Mouse (Mus musculus) limb, embryonic 10.5 days (tissue): Measurements from ENCODE around the gene Olfr639. TPM values are rescaled to one million over a fixed set of nuclear protein-coding genes. Genes with fewer than 3 reads are reported as not detected.

Source experiments
- DNase-seq: peaks from one replicate; pipeline ENCODE4 v3.0.0-alpha.2; 2017; ENCODE audit warnings: low spot score
- H3K27ac ChIP-seq: fragments of 300-500 bp; sonication (generic); 2 replicates; pipeline ENCODE4 v1.5.1; 2016; ENCODE audit warnings: mild to moderate bottlenecking
- H3K27me3 ChIP-seq: fragments of 300-500 bp; sonication (generic); 2 replicates; pipeline ENCODE4 v1.6.1; 2016; ENCODE audit warnings: low read depth, mild to moderate bottlenecking; ENCODE audit not compliant: poor library complexity, severe bottlenecking
- H3K36me3 ChIP-seq: fragments of 300-500 bp; sonication (generic); 2 replicates; pipeline ENCODE4 v1.6.1; 2016; ENCODE audit warnings: mild to moderate bottlenecking, moderate library complexity
- H3K4me1 ChIP-seq: fragments of 300-500 bp; sonication (generic); 2 replicates; pipeline ENCODE4 v1.6.1; 2016
- H3K4me3 ChIP-seq: fragments of 300-500 bp; sonication (generic); 2 replicates; pipeline ENCODE4 v1.5.1; 2016; ENCODE audit warnings: mild to moderate bottlenecking, moderate library complexity
- H3K9me3 ChIP-seq: fragments of 300-500 bp; sonication (generic); replicated peaks from 2 replicates; pipeline ENCODE4 v1.6.1; 2016; ENCODE audit warnings: mild to moderate bottlenecking
- WGBS: fragments of 180-500 bp; shearing (Covaris S2); methylation state at CpG from one replicate; pipeline ENCODE4 v1.1.7; 2016; 5-methylcytosine and 5-hydroxymethylcytosine counted together
- polyA plus RNA-seq: library from polyadenylated mRNA; unstranded; fragments of >200 nt; fragmentation: Nextera tagmentation; extraction: Ambion mirVana; gene quantifications from 2 replicates; pipeline ENCODE4 v1.2.1, GENCODE M21; 2016

The Olfr639 gene
- polyA plus RNA-seq: 0.03 TPM in 1 of 2 replicates, not detected in the other

DNA sequence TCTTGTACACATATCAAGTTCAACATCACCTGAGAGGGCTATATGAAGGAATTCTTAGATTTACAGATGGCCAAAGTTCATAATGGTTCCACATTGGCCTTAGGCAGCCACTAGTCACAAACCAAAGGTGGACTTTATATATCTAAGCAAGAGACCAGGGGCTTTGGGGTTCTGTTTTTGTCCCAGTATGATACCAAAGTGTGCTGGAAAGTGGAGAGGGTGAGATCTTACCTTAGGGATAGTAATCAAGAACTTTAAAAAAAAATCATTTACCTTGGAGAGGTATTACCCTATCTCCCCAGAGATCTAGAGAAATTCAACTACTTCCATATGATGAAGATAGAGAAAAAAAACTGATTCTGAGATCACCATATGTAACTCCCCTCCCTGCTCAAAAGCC lies at the start of gene Olfr639:
TSS of gene Olfr639 (minus strand) at position 101 of the 400 bp plus-strand sequence.
- H3K27me3 ChIP-seq: no peaks in the 10 kb centered on the region
- H3K4me3 ChIP-seq: no peak within 1 kb of the TSS
- H3K4me1 ChIP-seq: no peaks in the 10 kb centered on the region
- no peaks in the 10 kb centered on the region for H3K36me3 ChIP-seq
- no peaks in the 10 kb centered on the region for H3K9me3 ChIP-seq
- no peak within 1 kb of the TSS for H3K27ac ChIP-seq
- DNase-seq: no peak

DNA sequence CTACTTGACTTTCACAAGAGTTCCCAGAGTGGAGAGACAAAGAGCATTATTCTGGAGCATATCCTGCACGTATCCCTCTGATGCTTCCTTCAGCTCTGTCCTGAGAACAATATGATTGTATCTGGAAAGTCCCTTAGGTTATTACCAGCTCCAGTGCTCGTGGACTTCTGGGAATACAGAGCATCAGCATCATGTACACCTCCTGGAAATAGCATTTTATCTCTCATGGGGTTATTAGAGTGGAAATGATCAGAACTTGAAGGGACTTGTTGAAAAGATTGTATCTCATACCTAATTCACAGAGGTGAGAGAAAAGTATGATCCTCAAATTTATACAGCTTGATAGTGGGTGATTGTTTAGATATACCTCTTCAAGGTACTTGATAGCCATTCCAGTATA lies 44.2 kb upstream of the Olfr639 start, which contains the start of gene 4930516K23Rik:
TSS of gene 4930516K23Rik (minus strand) at position 101 of the 400 bp plus-strand sequence.
- 68% methylated on average over 2 of the region's 2 CpGs for WGBS
- DNase-seq: no peak
- Histone ChIP-seq H3K27ac (no peak within 1 kb of the TSS), H3K27me3 (no peaks in the 10 kb centered on the region), H3K4me1 (no peaks in the 10 kb centered on the region), H3K9me3 (no peaks in the 10 kb centered on the region), H3K36me3 (no peaks in the 10 kb centered on the region), H3K4me3 (no peak within 1 kb of the TSS)

DNA sequence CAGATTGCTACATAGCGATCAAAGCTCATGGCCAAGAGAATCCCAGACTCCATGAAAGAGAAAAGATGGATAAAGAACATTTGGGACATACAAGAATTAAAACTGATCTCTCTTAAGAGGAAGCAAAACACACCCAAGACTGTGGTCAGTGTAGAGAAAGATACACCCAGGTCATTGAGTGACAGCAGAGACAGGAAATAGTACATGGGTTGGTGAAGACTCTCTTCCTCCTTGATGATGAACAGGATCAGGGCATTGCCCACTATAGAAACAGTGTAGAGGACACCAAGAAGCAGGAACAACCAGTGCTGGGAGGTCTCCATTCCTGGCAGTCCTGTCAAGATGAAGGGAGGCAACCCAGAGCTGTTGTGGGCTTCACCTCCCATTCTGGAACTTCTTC lies 42.1 kb upstream of the Olfr639 start:
- H3K27me3 ChIP-seq: no peaks in the 10 kb centered on the region
- DNase-seq: no peak
- 76% methylated on average over 1 of the region's 1 CpGs for WGBS
- H3K36me3 ChIP-seq: no peaks in the 10 kb centered on the region
- no peak overlapping the region for H3K27ac ChIP-seq
- no peak overlapping the region for H3K4me3 ChIP-seq
- H3K4me1 ChIP-seq: no peaks in the 10 kb centered on the region
- no peaks in the 10 kb centered on the region for H3K9me3 ChIP-seq

DNA sequence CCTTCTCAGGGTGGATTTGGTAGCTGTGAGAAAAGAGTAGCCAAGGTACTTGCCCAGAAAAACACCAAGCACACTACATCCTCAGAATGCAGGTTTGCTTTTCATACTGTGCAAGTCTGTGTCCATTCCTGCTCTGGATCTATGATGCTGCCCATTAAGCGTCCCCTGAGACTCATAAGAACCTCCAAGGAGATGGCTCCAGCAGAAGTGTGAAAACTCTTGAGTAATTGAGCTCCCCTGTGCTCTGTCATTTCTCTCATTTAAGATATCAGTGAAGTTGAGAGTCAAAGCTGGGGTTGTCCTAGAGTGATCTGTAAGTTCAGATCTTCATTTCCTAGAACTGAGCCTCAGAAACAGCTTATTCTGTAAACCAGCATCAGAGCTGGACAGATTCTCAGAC lies 35.5 kb upstream of the Olfr639 start, which contains the start of gene Olfr642:
TSS of gene Olfr642 (minus strand) at position 101 of the 400 bp plus-strand sequence.
- no peaks in the 10 kb centered on the region for H3K36me3 ChIP-seq
- no peak for DNase-seq
- H3K9me3 ChIP-seq: no peaks in the 10 kb centered on the region
- H3K4me3 ChIP-seq: no peak within 1 kb of the TSS
- H3K4me1 ChIP-seq: no peaks in the 10 kb centered on the region
- no peaks in the 10 kb centered on the region for H3K27me3 ChIP-seq
- no peak within 1 kb of the TSS for H3K27ac ChIP-seq
- 78% methylated on average over 1 of the region's 1 CpGs for WGBS

DNA sequence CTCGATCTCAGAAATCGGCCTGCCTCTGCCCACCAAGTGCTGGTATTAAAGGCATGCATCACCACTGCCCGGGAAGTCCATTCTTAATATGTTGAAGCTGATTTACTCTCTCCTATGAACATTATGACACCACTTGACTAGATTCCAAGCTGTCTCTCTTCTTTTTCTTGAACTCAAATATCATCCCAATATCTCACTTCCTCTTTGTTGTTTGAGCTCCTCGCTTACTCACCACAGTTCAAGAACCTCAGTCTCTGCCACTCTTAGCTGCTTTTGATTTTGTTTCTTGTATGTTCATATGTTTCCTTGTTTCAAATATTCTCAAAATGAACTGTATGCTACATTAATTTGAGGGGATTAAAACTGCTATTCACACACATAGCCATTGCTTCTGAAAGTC lies 33.6 kb upstream of the Olfr639 start:
- Histone ChIP-seq H3K27me3 (no peaks in the 10 kb centered on the region), H3K9me3 (no peaks in the 10 kb centered on the region), H3K4me1 (no peaks in the 10 kb centered on the region), H3K36me3 (no peaks in the 10 kb centered on the region), H3K27ac (no peak overlapping the region), H3K4me3 (no peak overlapping the region)
- no peak for DNase-seq
- 88% methylated on average over 4 of the region's 4 CpGs for WGBS

DNA sequence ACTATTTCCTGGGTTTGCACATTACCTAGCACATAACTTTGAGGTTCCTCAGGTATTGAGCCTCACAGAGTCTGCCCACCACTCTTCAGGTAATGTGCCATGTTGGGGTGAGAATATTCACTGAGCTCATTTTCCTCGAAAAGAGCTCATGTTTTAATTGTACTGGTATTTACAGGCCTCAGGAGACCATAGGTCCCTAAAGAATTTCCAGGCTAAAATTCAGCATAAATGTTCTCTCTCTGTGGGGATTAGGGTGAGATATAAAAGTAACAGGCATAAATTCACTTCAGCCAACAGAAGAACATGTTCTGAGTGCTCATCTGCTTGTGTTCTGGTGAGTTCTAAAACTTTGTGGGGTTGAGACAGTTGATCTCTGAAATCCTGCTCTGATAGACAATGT lies 18.0 kb upstream of the Olfr639 start, which contains the start of gene Olfr641:
TSS of gene Olfr641 (plus strand) at position 301 of the 400 bp plus-strand sequence.
- H3K27me3 ChIP-seq: no peaks in the 10 kb centered on the region
- no peaks in the 10 kb centered on the region for H3K4me1 ChIP-seq
- H3K4me3 ChIP-seq: no peak within 1 kb of the TSS
- H3K9me3 ChIP-seq: no peaks in the 10 kb centered on the region
- H3K27ac ChIP-seq: no peak within 1 kb of the TSS
- WGBS: 69% methylated on average over 1 of the region's 1 CpGs
- no peaks in the 10 kb centered on the region for H3K36me3 ChIP-seq
- DNase-seq: no peak

DNA sequence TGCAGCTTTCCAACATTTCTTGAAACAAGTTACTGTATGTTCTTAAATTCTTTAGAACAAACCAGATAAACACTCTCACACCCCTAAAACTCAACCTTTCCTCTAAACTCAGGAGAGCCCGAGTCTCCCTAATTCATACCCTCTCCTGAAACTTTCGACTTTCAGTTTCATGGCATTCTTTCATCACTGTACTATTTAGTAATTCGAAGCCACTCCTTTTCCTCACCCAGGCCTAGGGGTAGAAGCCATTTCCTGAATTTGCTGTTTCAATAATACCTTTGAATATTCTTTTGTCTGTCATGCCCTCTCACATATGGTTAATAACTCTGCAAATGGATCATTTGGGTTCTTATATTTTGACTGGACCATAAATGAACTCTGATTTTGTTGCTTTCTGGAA lies 9.9 kb upstream of the Olfr639 start:
- no peaks in the 10 kb centered on the region for H3K27me3 ChIP-seq
- H3K9me3 ChIP-seq: no peaks in the 10 kb centered on the region
- H3K27ac ChIP-seq: no peak overlapping the region
- H3K4me1 ChIP-seq: no peaks in the 10 kb centered on the region
- DNase-seq: no peak
- 87% methylated on average over 3 of the region's 3 CpGs for WGBS
- no peak overlapping the region for H3K4me3 ChIP-seq
- no peaks in the 10 kb centered on the region for H3K36me3 ChIP-seq

DNA sequence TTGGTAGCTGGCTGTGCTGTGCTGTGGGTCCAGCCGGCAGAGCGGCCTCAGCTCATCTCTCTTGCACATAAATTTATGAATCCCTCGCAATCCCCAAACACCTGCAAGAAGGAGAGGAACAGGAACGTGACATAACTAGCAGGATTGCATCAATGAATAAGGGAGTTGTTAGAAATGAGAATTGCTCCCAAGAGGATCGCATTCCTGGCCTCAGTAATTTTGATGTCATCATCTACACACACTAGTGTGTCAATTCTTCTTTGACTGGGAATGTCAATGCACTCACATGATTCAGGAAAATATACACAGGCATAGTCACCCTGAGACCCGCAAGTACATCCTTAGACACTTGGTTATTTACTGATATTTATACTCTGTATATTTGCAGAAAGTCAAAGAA lies 8.4 kb upstream of the Olfr639 start, which contains the start of gene Olfr640:
TSS of gene Olfr640 (minus strand) at position 101 of the 400 bp plus-strand sequence.
- Histone ChIP-seq H3K9me3 (no peaks in the 10 kb centered on the region), H3K27ac (no peak within 1 kb of the TSS), H3K4me3 (no peak within 1 kb of the TSS), H3K27me3 (no peaks in the 10 kb centered on the region), H3K4me1 (no peaks in the 10 kb centered on the region), H3K36me3 (no peaks in the 10 kb centered on the region)
- WGBS: 89% methylated on average over 6 of the region's 6 CpGs
- no peak for DNase-seq

DNA sequence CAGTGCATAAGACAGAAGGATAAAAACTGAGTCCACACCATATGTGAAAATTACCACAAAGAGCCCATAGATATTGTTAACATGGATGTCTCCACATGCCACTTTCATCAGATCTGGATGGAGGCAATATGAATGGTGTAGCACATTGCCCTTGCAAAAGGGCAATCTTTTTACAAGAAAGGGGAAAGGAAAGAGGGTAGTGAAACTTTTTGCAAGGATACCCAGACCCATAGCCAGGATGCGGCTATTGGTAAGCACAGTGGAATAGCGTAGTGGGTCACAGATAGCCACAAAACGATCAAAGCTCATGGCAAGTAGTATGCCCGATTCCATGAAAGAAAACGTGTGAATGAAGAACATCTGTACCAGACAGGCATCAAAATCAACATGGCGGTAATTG lies 4.5 kb upstream of the Olfr639 start:
- Histone ChIP-seq H3K27me3 (no peaks in the 10 kb centered on the region), H3K36me3 (no peaks in the 10 kb centered on the region), H3K9me3 (no peaks in the 10 kb centered on the region), H3K4me1 (no peaks in the 10 kb centered on the region), H3K4me3 (no peak overlapping the region), H3K27ac (no peak overlapping the region)
- WGBS: 91% methylated on average over 6 of the region's 6 CpGs
- DNase-seq: no peak

DNA sequence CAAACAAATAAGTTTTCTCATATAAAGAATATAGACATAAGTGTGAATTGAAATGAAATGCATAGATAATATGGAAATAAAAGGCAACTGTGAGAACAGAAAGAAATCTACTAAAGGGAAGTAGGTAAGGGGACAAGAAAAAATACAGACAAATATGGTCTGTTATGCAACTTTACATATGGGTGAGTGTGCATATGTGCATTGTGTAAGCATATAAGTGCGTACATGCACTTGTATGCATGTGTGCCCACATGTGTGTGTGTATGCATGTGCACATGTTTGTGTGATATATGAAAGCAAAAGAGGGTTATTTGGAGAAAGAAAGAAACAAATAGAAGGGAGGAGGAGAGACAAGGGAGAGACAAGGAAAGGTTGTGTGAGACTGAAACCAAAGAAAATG lies 1.9 kb upstream of the Olfr639 start:
- no peaks in the 10 kb centered on the region for H3K4me1 ChIP-seq
- H3K9me3 ChIP-seq: no peaks in the 10 kb centered on the region
- no peaks in the 10 kb centered on the region for H3K36me3 ChIP-seq
- no peaks in the 10 kb centered on the region for H3K27me3 ChIP-seq
- no peak overlapping the region for H3K27ac ChIP-seq
- 90% methylated on average over 1 of the region's 1 CpGs for WGBS
- no peak overlapping the region for H3K4me3 ChIP-seq
- no peak for DNase-seq

DNA sequence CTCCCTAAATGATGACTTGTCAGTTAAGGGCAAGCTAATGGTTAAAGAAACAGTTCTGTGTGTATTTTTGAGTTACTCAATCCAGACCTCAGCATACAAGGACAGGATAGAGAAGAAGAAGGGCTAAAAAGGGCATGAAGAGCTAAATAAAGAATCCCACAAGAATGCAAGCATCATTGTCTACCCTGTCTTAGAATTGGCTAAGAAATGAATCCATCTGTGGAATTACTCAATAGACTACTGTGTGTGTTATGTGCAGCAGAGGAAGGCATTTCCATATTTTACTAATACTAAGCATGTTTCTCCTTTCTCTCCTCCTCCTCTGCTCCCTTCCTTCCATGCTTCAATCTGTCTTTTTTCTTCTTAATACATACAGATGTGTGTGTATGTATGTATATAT lies 18.0 kb downstream of the Olfr639 start:
- Histone ChIP-seq H3K36me3 (no peaks in the 10 kb centered on the region), H3K4me1 (no peaks in the 10 kb centered on the region), H3K27ac (no peak overlapping the region), H3K4me3 (no peak overlapping the region), H3K27me3 (no peaks in the 10 kb centered on the region), H3K9me3 (no peaks in the 10 kb centered on the region)
- DNase-seq: no peak

DNA sequence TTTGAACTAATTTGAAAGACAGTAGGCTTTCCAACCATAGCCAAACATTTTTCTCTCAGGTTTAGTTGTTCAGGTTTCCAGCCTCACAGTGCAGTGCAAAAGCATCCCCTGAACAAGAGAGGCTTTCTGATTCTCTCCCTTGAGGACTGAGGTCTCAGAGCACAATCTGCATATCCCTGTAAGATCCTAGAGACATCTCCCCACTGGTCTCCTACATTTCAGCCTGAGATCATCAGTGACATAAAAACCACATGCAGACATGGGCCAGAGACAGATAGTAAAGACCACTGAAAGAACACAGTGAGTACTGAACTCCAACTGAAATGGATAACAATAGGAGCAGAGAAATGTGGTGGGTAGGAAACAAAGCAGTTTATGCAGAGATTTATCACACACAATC lies 18.7 kb downstream of the Olfr639 start, which contains the start of gene Olfr638:
TSS of gene Olfr638 (plus strand) at position 301 of the 400 bp plus-strand sequence.
- H3K4me3 ChIP-seq: no peak within 1 kb of the TSS
- H3K36me3 ChIP-seq: no peaks in the 10 kb centered on the region
- H3K27ac ChIP-seq: no peak within 1 kb of the TSS
- H3K27me3 ChIP-seq: no peaks in the 10 kb centered on the region
- no peak for DNase-seq
- no peaks in the 10 kb centered on the region for H3K9me3 ChIP-seq
- H3K4me1 ChIP-seq: no peaks in the 10 kb centered on the region

DNA sequence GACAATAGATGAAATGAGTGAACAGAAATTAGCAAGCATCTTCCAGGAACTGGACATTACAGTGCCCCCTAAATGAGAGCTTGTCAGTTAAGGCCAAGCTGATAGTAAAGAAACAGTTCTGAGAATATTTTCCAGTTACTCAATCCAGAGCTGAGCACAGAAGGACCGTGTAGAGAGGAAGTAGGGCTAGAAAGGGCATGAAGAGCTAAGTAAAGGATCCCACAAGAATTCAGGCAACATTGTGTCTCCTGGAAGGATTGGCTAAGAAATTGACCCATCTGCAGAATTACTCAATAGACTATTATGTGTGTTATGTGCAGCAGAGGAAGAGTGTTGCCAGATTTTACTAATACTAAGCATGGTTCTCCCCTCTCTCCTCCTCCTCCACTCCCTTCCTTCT lies 45.3 kb downstream of the Olfr639 start:
- WGBS: 67% methylated on average over 1 of the region's 1 CpGs
- no peak overlapping the region for H3K4me3 ChIP-seq
- H3K9me3 ChIP-seq: no peaks in the 10 kb centered on the region
- no peaks in the 10 kb centered on the region for H3K4me1 ChIP-seq
- DNase-seq: no peak
- H3K27me3 ChIP-seq: no peaks in the 10 kb centered on the region
- no peak overlapping the region for H3K27ac ChIP-seq
- H3K36me3 ChIP-seq: no peaks in the 10 kb centered on the region

DNA sequence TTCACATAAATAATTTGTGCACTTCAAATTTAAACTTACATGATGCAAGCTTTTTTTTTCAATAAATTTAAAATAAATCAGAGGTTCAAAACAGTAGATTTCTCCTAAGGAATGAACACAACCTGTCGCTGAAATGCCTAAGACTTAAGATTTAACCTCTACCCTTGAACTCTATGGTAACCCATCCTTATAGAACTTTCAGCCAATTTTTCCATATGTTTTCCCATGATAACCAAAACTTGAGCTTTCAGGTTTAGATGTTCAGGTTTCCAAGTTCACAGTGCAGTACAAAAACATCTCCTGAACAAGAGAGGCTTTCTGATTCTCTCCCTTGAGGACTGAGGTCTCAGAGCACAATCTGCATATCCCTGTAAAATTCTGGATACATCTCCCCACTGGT lies 46.3 kb downstream of the Olfr639 start, which contains the start of gene Olfr635:
TSS of gene Olfr635 (plus strand) at position 301 of the 400 bp plus-strand sequence.
- Histone ChIP-seq H3K27ac (no peak within 1 kb of the TSS), H3K9me3 (no peaks in the 10 kb centered on the region), H3K36me3 (no peaks in the 10 kb centered on the region), H3K27me3 (no peaks in the 10 kb centered on the region), H3K4me3 (no peak within 1 kb of the TSS), H3K4me1 (no peaks in the 10 kb centered on the region)
- whole genome bisulfite sequencing: 85% methylated on average over 1 of the region's 1 CpGs
- no peak for DNase-seq
